Mouse (Mus musculus) right cerebral cortex, postnatal 36 days (tissue): ENCODE results near the gene Sbno2.

Source experiments
- DNase-seq, 2 experiments: peaks; one replicate each; pipeline ENCODE4 v3.0.0; 2022; ENCODE audit warnings: low spot score in 2 of 2, mixed read lengths in 1 of 2

Sbno2 gene

DNA sequence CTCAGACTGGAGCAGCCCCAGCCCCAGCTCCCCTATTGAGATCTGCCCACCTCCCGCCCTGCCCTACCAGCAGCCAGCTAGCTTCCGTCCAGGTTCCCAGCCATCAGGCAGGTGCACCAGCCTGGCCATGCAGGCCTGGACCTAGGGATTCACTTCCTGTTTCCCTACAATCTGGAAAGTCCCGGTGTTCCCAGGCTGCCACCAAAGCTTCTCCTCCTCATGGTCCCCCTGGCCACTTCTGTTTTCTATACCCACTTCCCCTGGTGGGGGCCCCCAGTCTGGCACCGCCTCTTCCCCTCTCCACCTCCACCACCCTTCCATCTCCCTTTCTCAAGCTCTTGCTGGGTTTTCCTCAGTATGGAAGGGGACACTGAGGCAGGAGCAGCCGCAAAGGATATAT, at the start of gene Sbno2:
Gene Sbno2 (minus strand): TSS at position 112 of the 400 bp plus-strand sequence.
- DNase-seq, result no peak

DNA sequence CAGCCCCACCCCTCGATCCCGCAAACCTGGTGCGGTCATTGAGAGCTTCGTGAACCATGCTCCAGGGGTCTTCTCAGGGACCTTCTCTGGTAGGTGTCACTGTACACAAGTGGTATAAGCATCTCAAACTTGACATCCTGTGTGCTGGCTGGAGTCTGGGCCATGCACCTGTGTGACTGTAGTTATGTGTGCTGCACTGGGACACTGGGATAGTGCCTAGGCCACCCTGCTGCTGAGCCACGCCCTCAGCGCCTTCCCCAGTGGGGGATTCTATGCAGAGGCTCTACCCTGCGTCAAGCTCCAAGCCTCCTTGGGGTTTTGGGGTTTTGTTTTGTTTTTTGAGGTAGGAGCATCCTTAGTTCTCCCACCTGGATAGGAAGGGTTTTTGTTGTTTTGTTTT, 49.0 kb upstream of the Sbno2 start:
- no peak for DNase-seq

DNA sequence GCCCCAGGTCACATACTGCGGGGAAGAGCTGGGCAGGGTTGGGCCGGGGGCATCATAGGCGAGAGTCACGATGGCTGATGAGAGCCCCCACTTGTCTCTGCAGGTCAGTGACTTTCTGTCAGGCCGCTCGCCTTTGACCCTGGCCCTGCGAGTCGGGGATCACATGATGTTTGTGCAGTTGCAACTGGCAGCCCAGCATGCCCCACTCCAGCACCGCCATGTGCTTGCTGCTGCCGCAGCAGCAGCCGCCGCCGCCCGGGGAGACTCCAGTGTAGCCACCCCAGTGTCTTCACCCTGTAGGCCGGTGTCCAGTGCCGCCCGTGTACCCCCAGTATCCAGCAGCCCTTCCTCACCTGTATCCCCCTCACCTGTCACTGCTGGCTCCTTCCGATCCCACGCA, 48.3 kb upstream of the Sbno2 start:
- DNase-seq, result no peak

DNA sequence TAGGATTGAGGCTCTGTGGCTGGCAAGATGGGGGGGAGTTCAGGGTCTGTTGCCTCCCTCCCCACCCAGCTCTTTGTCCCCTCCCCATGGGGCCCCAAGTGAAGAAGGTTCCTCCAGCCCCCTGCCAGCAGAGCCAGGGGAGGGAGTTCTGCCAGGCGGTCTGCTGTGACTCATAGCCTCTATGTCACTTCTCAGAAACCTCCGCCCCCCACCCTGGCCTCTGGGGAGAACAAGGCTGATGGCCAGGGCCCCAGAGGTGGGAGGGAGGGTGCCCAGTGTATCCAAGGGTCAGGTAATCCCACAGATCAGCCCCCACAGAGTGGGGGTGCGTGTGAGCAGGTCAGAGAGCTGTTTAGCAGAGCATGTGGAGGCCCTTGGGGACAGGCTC, 47.5 kb upstream of the Sbno2 start:
- DNase-seq, result no peak

DNA sequence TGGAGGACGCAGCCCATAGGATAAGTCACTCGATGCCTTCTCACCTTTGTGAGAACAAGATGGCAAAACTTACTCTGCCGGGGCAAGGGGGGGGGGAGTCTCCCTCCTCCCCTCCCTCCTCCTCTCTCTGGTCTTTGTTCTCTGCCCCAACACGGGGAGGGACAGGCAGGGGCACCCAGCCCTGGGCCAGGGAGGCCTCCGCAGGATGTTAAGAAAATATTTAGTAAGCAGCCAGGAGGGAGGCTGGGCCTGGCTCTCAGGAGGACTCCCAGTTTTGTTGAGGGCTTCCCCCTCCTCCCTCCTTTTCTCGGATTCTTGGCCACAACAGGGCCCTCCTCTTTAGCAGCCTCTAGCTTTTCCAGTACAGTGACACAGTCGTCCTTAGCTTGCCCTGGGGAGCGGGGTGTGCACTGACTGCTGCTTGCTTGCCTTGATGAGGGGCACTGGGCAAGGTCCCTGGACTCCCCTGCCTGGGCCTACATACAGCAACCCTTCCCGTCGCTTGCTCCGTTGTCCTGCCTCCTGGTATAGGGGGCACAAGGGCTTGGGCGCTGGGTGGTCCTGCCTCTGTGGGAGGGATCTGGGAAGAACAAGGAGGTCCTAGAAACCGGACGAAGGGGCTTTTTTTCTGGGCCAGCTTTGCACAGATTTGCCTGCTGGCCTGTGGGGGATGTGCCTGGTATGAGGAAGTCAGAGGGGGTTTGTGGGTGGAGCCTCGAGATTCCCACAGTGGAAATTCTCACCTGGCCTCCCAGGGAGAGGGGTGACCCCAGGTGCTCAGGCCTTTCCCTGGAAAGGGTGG, 46.9 kb upstream of the Sbno2 start:
- no peak for DNase-seq

DNA sequence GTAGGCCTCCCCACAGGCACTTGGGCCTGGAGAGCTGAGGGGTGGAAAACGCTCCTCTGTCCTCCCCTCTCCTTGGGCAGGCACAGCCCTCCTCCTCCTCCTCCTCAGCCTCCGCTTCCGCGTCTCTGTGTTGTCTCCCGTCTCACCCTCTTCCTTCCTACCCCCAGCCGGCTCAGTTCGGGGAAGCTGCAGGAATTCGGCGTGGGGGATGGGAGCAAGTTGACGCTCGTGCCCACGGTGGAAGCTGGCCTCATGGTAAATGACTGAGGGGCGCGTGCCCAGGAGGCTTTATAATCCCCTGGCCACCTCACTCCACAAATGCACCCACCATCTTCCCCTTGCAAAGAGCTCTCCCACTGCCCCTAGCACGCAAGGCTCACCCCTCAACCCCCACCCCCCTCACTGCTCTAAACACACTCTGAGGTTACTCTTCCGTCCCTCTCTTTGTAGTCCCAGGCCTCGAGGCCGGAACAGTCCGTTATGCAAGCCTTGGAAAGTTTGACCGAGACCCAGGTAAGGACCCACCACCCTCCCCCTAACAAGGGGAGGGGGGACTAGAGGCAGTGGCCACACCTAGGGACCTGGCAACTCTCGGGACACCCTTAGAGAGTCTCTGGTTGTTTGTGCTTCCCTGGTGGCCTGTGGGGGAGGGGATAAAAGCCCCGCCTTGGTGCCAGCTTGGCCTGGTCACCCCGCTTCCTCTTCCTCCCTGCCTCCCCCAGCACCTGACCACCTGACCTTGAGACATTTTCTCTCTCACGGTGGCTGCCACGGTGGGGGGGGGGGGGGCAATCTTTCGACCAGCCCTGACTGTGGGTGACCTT, 46.1 kb upstream of the Sbno2 start:
- DNase-seq, result no peak

DNA sequence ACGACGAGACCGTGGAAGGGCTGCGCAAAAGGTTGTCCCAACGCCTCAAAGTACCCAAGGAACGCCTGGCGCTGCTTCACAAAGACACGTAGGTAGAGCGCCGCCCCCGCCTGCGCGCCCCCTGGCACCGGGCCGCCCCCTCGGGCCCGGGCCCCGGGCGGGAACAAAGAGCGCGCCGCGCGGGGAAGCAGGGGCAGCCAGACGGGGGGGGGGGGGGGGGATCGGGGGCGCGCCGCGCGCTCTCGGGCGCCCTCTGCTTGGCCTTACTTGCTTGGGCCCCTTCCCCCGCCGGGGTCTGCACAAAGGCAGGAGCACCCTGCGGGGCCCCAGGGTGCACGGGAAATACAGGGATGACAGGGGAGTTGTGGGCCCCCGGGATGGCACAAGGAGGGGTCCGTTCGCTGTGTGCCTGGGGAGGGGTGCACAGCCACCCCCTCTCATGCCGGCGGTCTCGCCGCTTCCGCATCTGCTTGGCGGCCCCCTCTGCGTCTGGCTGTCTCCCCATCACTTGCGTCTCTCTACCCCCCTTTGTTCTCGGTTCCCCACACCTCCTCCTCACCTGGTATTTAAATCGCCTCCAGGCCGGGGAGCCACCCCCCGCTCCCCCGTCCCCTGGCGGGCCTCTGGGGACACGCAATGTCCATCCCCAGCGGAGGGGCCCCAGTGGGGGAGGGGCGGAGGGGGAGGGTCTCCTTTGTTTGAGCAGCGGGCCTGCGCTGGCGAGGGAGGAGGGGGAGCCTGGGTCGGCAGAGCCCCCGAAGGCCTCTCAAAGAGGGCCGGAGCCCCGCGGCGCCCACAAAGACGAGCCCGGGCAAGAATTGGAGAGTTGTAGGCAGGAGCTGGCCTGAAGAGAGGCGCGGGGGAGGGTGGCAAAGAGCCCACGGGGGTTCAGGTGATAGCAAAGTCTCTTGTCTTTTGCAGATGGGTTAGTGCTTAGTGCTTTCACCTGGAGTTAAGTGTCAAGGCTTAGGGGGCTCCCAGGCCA, 45.1 kb upstream of the Sbno2 start:
- DNase-seq, result no peak

DNA sequence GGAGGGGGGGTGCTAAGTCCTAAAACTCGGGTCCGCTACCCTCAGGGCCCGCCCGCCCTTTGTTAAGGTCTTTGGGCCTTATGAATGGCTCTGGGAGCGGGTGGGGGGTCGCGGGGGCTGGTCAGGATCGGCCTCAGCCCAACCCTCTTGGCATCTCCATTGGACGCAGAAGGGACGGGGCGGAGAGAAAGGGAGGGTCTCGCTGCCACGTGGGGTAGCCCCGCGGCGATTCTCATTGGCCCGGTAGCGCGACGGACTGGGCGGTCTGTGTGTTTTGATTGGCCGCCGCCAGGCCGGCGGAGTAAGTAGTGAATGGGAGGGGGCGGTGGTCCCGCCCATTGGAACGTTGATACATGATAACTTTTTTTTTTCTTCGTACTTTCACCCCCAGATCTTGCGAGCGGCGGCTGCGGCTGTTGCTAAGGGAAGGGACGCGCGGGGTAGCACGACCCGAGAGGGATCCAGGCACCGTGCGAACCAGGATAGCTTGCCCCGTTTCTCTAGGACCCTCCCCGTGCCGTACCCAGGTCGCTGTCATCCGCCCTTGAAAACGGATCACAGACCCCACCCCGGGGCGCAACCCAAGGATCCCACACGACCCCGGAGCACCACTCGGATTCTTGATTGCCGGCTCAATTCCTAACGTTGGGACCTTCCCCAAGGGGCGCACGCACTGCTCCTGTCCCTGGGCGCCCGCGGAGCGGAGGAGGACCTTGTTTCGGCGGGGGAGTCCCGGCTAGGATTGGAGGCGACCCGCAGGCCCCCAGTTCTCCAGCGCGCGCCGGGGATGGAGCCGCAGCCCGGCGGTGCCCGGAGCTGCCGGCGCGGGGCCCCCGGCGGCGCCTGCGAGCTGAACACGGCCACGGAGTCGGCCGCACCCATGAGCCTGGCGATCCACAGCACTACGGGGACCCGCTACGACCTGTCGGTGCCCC, 44.2 kb upstream of the Sbno2 start:
- peak; percentile 98 for DNase-seq

DNA sequence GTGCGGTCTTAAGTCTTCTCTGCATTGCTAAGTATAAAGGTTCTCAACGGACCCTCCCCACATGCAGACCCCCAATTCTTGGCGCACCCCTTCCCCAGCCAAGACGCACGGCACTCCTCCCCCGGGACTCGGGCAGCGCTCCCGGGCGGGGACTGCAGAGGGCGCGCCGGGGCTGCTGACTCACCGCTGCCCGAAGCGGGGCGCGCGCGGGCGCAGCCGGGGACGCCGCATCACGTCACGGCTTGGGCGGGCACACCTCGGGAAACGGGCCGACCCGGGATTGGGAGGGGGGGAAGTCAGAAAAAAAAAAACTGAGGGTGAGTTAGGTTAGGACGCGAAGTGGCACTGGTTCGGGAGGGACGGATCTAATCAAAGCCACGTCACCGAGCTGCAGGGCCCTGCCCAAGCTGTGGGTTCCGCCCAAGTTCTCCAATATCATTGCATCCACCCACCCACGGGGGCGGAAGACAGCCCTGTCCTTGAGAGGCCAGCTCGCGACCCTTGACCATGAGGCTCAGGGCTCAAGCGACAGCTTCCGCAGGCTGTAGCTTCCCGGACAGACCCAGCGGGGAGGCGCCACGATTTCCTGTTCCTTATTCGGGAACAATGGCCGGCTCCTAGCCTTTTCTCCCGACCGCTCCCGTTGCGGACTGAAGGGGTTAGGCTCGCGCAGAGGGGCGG, 43.4 kb upstream of the Sbno2 start:
- DNase-seq, result peak; percentile 85 to 89

DNA sequence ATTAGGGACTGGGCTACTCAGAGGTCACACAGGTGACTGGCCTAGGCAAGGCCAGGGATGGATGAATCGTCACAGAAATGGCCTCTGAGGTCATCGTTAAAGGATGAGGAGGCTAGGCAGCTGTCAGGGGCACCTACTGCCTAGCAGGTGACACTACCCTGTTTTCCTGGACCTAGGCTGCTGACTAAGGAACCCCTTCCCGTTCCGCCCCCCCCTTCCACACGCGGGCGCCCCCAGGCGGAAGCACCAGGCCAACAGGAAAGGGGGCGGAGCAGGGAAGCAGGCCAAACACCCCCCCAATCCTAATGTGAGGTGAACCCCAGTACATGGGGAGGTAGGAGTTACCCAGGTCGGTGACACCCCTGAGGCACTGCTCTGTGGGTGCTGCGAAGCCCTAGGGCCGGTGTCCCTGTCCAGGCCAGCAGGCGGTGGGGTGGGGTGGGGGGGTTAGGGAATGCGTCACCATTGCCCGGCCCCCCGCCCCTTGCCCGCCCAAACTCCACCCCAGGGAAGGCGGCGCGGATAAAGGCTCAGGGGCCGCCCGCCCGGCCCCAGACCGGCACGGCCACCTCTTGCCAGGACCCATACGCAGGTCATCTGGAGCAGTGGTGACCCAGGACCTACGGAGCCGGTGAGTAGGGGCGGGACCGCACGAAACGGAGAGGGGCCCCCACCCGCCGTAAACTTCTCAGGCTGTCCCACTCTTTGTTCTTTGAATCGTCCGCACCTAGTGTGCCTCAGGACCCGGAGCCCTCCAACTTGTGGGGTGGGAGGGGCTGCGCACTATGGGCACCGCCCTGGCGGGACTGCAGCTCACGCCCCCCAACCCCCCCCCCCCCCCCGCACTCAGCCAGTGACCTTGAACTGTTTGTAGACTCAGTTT, 42.6 kb upstream of the Sbno2 start, which contains the start of gene Midn:
Gene Midn (plus strand): TSS at position 554 of the 883 bp plus-strand sequence.
- no peak for DNase-seq

DNA sequence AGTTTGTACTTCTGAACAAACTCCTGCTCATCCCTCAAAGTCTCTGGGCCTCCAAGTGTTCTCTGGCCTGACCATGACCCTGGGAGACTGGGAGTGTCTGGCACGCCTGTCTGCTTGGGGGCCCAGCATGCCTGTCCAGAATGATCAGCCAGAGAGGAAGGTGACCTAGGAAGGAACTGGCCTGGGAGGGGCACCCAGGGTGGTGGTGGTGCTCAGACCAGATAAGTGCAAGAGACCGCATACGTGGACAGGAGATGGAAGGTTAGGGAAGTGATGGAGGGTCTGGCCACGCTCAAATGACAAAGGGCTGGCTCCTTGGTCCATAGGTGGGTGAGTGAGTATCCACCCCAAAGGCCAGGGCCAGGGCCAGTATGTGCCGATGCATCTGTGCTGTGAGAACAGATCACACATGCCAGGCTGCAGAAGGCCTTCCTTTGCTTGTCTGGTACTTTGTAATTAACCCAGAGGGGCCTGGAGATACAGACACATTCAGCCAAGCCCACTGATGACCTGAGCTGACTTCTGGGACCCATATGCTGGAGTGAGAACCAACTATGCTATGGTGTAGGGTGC, 41.9 kb upstream of the Sbno2 start:
- no peak for DNase-seq

DNA sequence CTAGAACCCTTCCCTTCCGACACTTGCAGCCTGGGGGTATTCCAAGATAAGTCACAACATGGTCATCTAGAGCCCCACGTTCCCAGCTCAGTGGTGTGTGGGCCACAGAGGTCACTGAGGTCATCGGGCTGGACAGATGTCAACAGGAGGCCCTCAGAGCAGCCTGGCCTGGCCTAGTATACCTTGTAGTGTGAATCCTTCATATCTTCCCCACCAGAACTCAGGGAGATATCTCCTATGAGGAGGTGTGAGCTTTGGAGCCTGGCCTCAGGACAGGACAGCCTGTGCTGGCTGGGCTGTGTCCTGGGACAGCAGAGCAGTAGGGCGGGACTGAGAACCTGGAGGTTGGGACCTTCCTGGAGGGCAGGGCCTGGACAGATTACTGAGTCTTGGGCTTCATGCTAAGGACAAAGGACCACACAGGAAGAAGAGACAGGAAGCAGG, 41.2 kb upstream of the Sbno2 start:
- DNase-seq, result no peak

DNA sequence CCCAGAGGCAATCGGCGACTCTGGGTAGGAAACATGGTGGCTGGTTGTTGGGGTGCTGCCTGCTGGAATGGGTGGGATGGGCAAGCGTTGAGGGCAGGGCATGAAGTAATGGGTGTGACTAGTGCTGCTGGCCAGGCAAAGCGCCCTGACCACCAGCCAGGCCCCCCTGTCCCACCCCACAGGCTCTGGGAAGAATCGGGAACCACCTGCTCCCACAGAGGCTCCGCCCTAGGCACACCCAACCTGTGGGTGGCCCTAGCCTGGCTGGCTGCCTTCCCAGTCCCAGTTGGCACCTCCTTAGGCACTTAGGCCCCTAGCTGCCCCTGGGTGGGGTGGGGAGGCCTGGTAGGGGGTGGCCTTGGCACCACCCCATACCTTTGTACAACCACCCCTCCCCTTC, 40.5 kb upstream of the Sbno2 start:
- DNase-seq, result no peak

DNA sequence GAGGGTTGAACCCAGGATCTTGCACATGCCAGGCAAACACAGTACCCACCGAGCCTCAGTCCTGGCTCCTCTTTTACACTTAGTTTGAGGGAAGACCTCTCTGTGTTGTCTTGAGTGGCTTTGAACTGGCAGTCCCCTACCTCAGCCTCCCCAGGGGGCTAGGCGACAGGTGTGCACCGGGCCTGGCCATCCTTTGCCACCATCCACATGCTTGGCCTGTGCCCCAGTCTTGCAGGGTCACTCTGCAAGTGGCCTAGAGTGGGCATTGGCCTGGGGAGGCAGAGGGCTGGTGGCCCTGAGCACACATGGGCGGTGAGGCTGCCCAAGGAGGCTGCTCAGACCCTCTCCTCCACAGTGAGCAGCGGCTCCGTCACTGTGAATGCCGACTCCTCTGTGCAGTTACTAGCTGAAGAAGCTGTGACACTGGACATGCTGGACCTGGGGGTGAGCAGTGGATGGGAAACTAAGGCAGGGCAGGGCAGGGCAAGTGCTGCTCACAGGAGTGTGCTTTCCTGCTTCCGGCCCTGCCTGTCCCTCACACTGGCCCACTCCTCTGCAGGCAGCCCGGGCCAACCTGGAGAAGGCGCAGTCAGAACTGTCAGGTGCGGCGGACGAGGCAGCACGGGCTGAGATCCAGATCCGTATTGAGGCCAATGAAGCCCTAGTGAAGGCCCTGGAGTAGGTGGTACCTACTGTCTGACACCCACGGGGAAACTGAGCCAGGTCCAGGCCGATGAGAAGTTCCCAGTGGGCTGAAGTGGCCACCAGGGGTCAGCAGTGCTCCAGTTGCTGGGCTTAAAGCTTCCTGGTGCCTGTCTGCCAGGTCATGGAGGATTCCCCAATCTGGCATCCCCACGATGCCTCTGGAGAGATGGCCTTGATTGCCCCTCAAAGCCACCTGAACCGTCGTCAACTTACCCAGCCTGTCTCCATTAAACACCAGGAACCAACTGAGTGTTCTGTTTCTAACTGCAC, 39.8 kb upstream of the Sbno2 start:
- DNase-seq, result no peak

DNA sequence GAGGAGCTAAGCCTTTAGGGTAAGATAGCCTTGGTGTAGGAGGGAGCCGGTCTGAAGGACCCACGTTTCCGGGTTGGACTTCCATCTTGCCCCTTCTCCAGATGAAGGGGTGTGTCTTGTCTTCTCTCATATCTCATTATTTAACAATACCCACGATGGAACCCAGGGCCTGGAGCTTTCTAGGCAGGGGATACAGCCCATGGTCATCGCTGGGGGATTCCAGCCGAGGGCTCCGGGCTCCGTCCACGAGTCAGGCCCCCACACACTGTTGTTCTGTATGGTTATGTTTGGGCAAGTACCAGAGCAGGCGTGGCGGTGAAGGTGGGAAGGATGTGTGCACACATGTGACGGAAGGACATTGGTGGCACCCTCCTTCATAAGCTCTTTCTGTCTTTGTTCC, 38.8 kb upstream of the Sbno2 start:
- DNase-seq, result no peak

DNA sequence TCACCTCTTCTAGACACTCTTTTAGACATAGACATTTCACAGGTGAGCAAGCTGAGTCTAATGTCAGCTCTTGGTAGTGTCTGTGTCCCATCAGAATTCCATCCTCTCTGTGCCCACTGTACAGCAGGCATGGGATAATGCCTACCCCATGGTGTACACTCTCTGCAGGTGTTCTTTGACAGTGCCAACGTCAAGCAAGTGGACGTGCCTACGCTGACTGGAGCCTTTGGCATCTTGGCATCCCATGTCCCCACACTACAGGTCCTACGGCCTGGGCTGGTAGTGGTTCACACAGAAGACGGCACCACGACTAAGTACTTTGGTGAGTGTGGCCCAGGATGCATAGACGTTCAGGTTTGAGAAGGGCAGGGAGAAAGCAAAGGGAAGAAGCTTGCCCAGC, 38.3 kb upstream of the Sbno2 start:
- DNase-seq, result no peak

DNA sequence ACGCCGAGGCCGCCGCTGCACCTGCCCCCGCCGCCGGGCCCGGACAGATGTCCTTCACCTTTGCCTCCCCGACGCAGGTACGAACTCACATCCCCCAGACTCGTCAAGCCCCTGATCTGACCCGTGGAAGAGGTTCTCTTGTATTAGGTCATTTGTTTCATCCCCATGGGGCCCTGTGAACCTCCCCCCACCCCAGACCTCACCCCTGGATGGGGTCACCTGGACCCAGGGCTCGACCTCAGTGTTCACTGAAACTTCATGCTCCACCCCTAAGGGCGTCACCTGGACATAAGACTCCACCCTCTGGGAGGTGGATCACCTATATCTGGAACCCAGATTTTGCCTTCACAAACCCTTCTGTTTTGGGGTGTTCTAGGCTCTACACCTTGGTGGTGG, 37.2 kb upstream of the Sbno2 start:
- no peak for DNase-seq
